Mouse (Mus musculus): ENCODE results near the gene Itga9.

Itga9 gene

DNA sequence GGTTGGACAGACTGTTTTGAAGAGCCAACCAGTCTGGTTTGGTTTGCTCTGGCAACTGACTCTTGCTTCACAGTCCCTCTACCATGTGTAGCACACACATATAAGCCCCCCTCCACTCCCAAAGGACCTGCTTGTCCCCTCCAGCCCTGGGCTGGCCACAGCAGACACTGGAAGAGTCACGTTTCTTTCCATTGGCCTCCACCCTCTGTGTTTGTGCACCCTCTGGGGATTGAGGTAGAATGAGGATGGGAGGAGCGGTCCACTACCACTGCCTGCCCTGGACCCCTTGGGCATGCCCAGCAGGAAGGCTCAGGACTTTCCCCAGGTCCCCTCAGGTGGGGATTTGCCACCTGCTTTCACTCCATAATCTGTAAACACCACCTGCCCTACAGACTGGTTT, 321.5 kb downstream of the Itga9 start:
- DNase-seq: no peak

DNA sequence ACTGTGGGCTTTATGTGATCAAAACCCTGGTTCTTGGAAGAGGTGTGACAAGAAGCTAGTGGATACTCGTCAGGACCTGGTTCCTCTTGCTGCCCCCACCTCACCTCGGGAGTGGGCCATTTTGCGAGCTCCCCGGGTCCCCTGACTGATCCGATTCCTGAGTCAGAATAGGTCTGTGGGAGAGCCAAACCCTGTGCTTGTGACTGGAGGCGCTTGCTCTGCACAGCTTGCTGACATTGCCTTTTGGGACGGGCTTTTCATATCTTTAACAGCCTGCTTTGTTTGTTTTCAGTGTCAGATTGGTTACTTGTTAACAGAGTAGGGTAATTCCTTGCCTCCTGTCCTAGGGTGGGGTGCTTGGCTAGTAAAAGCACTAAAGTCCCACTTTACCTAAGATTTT, 322.2 kb downstream of the Itga9 start:
- DNase-seq: no peak

DNA sequence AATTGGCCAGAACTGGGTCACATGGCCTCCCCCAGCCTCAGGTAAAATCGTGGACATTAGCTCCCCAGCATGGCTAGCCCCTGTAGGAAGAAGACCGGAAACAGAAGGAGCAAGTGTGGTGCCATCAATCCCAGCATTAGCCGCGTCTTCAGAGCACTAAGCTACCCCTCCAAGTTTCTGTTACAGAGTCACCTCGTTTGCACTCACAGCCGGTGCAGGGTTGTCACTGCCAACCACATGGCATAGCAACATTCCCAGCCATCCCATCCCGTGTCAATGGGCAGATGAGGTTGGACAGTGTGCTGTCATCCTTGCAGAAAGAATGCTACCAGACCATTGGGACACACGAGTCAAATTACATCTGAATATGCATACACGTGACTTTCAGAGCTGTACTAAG, 324.1 kb downstream of the Itga9 start:
- no peak for DNase-seq

- DNase-seq: no peak
These were observed 327.3 kb downstream of the Itga9 start for GRCm38 (mm10) chr9:118933800-118934199.

DNA sequence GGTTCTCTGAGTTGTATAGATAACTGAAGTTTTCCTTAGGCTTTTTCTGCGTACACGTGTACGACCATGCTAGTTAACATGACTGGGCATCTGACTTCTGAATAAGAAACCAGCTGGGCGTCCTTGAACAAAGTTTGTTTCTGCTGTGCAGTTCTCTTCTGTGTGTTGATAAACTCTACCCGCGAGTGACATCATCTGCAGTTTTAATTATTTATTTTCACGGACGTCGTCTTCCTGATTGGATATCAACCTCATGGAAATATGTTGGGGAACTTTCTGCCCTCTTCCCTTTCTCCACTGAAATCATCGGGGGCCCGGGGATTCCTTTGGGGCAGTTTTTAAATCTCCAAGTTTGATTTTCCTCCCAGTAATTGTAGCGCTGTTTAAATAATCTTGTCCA, 327.8 kb downstream of the Itga9 start:
- no peak for DNase-seq

- no peak for DNase-seq
These were observed 328.6 kb downstream of the Itga9 start for GRCm38 (mm10) chr9:118935098-118935497.

DNA sequence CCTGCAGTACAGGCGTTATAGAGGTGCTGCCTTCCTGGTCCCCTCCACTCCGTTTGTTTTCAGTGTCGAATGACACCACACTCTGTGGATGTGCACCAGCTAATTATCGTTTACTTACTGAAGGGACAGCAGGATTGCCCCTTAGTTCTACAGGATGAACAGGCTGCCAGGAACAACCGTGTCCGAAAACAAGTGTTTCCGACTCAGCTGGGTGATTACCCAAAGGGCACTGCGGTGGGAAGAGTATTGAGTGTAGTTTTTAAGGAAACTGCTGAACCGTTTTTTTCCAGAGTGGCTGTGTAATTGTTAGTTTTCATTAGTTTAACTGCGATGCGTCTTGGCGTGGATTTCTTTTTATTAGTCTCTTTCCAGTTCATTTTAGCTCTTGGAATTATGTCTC, 329.6 kb downstream of the Itga9 start:
- DNase-seq: no peak

DNA sequence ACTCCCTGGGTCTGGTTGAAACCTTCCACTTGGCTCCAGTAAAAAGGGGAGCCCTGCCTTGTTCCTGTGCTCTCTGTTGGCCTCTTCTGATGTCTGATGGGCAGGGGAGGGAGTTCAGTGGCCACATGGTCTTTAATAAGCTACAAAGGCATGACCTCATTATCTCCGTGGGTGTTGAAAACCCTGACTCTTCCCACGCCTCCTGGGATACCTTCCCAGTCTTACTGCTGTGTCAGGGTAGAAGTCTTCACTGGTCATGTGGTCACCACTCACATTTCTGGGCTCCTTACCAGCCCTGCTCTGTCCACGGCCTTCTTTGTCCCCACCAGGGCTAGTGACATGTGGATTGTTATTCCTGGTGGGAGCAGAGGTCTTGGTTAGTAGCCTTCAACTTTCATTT, 331.0 kb downstream of the Itga9 start:
- no peak for DNase-seq

DNA sequence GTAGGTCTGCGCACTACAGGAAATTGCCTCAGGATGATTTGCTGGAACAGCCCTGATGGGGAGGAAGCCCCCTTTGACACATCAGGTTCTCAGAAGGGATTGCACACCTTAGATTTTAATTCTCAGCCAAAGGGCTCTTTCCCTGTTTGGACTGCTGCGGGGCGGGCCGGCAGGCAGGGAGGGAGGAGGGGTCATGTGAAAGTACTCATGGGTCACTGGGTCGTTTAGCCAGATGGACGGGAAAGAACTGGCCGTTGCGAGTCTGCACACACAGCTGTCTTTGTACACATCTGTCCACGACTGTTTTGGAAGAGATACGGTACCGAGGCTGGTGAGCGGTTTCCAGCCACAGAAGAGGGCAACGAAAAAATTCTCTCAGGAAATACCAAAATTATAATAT, 332.9 kb downstream of the Itga9 start:
- DNase-seq: no peak

DNA sequence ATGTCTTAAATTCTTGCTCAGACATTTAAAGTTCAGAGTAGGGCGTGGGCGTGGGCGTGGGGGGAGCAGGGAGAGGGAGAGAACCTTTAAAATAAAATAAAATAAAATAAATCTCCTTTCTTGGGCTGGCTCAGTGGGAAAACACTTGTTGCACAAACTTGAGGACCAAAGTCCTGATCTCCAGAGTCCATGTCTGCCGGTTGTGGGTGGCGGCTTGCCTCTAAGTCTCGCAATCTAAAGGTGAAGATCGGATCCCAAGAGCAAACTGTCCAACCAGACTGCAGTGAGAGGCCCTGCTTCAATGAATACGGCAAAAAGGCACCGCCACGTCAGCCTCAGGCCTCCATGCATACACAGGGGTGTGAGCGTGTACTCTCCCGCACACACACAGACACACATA, 333.3 kb downstream of the Itga9 start:
- no peak for DNase-seq

GRCm38 (mm10) chr9:118940591-118941207, 334.2 kb downstream of the Itga9 start:
- DNase-seq: no peak

DNA sequence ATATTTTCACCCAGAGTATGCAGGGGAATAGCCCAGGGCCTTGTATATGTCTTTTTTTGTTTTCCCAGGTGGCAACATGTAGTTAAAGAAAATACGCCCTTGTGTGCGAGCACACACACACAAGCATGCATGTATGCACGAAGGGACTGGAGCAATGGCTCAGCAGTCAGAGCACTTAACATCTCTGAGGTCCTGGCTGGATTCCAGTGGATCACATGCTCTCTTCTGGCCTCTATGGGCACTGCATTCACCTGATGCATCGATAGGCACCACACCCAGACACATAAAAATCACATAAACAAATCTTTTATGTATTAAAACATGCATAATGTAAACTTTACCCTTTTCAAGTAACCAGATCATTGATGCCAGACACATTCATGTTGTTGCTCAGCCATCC, 335.5 kb downstream of the Itga9 start:
- no peak for DNase-seq

GRCm38 (mm10) chr9:118943941-118944340, 337.5 kb downstream of the Itga9 start:
- no peak for DNase-seq

DNA sequence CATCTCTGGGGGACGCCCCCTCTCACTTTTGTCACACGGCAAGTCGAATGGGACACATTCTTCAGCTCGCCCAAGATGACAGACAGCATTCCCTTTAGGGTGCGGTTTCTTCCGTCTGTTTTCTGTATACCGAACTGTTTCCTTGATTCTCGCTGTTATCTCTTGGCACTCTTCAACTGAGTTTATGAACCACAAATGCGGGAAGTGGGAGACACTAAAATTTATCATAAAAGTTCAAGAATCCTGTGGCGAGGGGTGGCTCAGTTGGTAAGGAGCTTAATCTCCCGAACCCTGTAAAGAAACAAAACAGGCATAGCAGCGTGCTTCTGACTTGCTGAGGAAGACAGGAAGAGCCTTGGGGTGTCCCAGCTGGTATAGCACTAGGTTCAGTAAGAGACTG, 337.9 kb downstream of the Itga9 start:
- DNase-seq: no peak

GRCm38 (mm10) chr9:118948486-118948885, 342.0 kb downstream of the Itga9 start:
- DNase-seq: no peak

GRCm38 (mm10) chr9:118949124-118949523, 342.6 kb downstream of the Itga9 start:
- no peak for DNase-seq

DNA sequence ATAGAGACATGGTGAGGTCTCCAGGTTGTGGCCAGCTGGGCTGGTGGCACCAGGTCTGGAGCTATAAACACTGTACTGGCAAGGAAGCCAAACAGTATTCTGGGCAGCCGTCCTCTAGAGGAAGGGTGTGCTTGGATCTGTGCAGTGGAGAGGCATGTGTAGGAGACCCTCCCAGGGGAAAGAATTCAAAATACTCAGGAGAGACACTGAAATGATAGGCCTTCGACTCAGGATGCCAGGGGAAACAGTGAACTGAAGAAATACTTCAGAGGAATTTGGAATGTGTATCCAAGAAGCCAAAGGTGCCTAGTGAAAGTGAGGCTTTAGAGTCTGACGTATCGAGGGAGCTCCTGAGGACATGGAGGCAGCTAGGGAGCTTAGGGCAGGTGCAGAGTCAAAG, 343.2 kb downstream of the Itga9 start:
- DNase-seq: no peak

- no peak for DNase-seq
These were observed 343.6 kb downstream of the Itga9 start for GRCm38 (mm10) chr9:118950061-118950460.
